Mouse (Mus musculus): ENCODE measurements around the gene Mnd1. TPM values are rescaled to one million over a fixed set of nuclear protein-coding genes. Genes with fewer than 3 reads are reported as not detected.

Gene Mnd1
- total and polyA plus RNA-seq, 2 experiments from 2014 or later, result 6.6 TPM; not detected in 1

DNA sequence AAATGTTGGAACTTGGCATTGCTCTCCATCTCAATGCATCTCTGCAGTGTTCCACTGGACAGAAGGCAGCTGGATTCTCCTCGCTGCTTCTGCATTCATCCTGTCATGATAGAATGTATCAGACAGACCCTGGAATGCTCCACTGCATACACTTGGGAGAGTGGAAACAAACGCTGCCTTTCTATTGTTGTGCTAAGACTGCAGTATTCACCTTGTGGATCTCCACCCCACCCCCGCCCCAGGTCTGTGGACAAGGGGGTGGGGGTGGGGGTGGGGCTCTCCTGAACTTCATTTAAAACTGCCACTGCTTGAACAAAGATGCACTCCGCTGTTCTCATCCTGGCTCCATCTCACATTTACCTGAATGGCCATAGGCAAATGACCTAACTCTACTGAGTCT, 38.3 kb upstream of the Mnd1 start:
- DNase-seq (ENCODE audit: low spot score), result no peak
- Histone ChIP-seq H3K9me3 (replicated peaks; ENCODE audit: control insufficient read depth, low read length) (no peaks in the 10 kb centered on the region), H3K27ac (ENCODE audit: low read depth) (no peak overlapping the region), H3K4me1 (ENCODE audit: control insufficient read depth, insufficient read depth) (no peaks in the 10 kb centered on the region), H3K4me3 (ENCODE audit: low read depth, low read length) (no peak overlapping the region), H3K27me3 (ENCODE audit: control insufficient read depth, insufficient read depth, low read length) (no peaks in the 10 kb centered on the region), H3K36me3 (replicated peaks; ENCODE audit: control insufficient read depth, insufficient read depth, low read length) (no peaks in the 10 kb centered on the region), H3K9ac (replicated peaks; ENCODE audit: low read depth, low read length) (no peak overlapping the region), H3K4me2 (ENCODE audit: low read depth, low read length) (no peak overlapping the region)
- no peak for ATAC-seq (ENCODE audit: insufficient read depth, low read depth)
- no peak for TF ChIP-seq EP300 (IDR thresholded peaks at IDR 0.05; ENCODE audit: low read depth)
- TF ChIP-seq CTCF (IDR thresholded peaks at IDR 0.05; ENCODE audit: low read depth), result no peak
- 65% methylated on average over 4 of the region's 4 CpGs for WGBS

DNA sequence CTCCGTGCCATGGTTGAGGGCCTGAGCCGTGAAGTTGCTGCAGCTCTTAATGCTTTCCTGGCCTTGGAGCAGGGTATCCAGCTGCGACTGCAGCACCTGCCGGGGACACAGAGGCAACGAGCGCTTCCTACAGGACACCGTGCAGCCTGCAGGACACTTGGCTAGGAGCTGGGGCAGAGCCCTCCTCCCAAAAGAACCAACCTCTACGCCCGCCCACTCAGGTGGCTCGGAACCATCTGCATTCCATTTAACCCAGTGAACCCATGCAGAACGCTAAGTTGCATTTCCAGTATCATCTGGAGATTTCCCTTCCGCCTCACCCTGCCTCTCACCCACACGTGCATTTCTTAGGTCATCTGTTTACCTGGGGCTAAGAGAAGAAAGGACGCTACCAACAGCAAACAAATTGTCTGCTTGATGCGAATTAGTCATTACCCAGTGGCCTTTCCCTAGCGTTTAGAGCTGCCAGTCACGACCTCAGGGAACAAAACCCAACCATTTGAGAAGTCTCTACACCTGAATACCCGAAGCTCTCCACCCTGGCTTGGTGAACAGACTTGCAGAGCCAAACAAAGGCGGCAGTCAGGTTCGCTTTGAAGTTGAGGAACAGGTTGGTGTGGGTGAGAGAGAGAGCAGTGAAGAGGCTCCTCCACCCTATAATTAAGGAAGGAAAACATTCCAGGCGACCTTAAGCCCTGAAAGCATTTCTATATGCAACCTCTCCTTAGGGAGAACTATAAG, 35.7 kb upstream of the Mnd1 start:
- no peaks in the 10 kb centered on the region for H3K36me3 ChIP-seq (replicated peaks; ENCODE audit: control insufficient read depth, insufficient read depth, low read length)
- ATAC-seq (ENCODE audit: insufficient read depth, low read depth), result peak; percentile 71
- peak overlapping the region; percentile 43; the same call in 1 of the 2 replicates for H3K27ac ChIP-seq (ENCODE audit: low read depth)
- peak; percentile 18 for DNase-seq (ENCODE audit: low spot score)
- WGBS, result 43% methylated on average over 21 of the region's 21 CpGs
- no peaks in the 10 kb centered on the region for H3K4me1 ChIP-seq (ENCODE audit: control insufficient read depth, insufficient read depth)
- TF ChIP-seq CTCF (IDR thresholded peaks at IDR 0.05; ENCODE audit: low read depth) (no peak), EP300 (IDR thresholded peaks at IDR 0.05; ENCODE audit: low read depth) (no peak)
- H3K27me3 ChIP-seq (ENCODE audit: control insufficient read depth, insufficient read depth, low read length), result no peaks in the 10 kb centered on the region
- H3K4me3 ChIP-seq (ENCODE audit: low read depth, low read length), result peak overlapping the region; percentile 63
- H3K9ac ChIP-seq (replicated peaks; ENCODE audit: low read depth, low read length), result peak overlapping the region; percentile 55
- H3K4me2 ChIP-seq (ENCODE audit: low read depth, low read length), result peak overlapping the region; percentile 82
- H3K9me3 ChIP-seq (replicated peaks; ENCODE audit: control insufficient read depth, low read length), result no peaks in the 10 kb centered on the region

GRCm38 (mm10) chr3:84190513-84191061, 35.0 kb upstream of the Mnd1 start:
- H3K4me2 ChIP-seq (ENCODE audit: low read depth, low read length), result peak overlapping the region; percentile 82
- no peaks in the 10 kb centered on the region for H3K27me3 ChIP-seq (ENCODE audit: control insufficient read depth, insufficient read depth, low read length)
- no peaks in the 10 kb centered on the region for H3K9me3 ChIP-seq (replicated peaks; ENCODE audit: control insufficient read depth, low read length)
- ATAC-seq (ENCODE audit: insufficient read depth, low read depth) (peak; percentile 50), DNase-seq (ENCODE audit: low spot score) (peak; percentile 48)
- TF ChIP-seq EP300 (IDR thresholded peaks at IDR 0.05; ENCODE audit: low read depth) (no peak), CTCF (IDR thresholded peaks at IDR 0.05; ENCODE audit: low read depth) (no peak)
- no peaks in the 10 kb centered on the region for H3K4me1 ChIP-seq (ENCODE audit: control insufficient read depth, insufficient read depth)
- no peaks in the 10 kb centered on the region for H3K36me3 ChIP-seq (replicated peaks; ENCODE audit: control insufficient read depth, insufficient read depth, low read length)
- 3% methylated on average over 41 of the region's 41 CpGs for WGBS
- peak overlapping the region; percentile 63 for H3K4me3 ChIP-seq (ENCODE audit: low read depth, low read length)
- H3K27ac ChIP-seq (ENCODE audit: low read depth), result peak overlapping the region; percentile 43
- peak overlapping the region; percentile 55 for H3K9ac ChIP-seq (replicated peaks; ENCODE audit: low read depth, low read length)

GRCm38 (mm10) chr3:84189629-84190173, 34.1 kb upstream of the Mnd1 start:
- Histone ChIP-seq H3K9ac (replicated peaks; ENCODE audit: low read depth, low read length) (peak overlapping the region; percentile 55), H3K27me3 (ENCODE audit: control insufficient read depth, insufficient read depth, low read length) (no peaks in the 10 kb centered on the region), H3K4me1 (ENCODE audit: control insufficient read depth, insufficient read depth) (no peaks in the 10 kb centered on the region), H3K36me3 (replicated peaks; ENCODE audit: control insufficient read depth, insufficient read depth, low read length) (no peaks in the 10 kb centered on the region), H3K27ac (ENCODE audit: low read depth) (no peak overlapping the region), H3K9me3 (replicated peaks; ENCODE audit: control insufficient read depth, low read length) (no peaks in the 10 kb centered on the region), H3K4me3 (ENCODE audit: low read depth, low read length) (peak overlapping the region; percentile 63), H3K4me2 (ENCODE audit: low read depth, low read length) (peak overlapping the region; percentile 82)
- no peak for ATAC-seq (ENCODE audit: insufficient read depth, low read depth)
- no peak for DNase-seq (ENCODE audit: low spot score)
- WGBS, result 31% methylated on average over 10 of the region's 10 CpGs
- TF ChIP-seq EP300 (IDR thresholded peaks at IDR 0.05; ENCODE audit: low read depth), result no peak
- TF ChIP-seq CTCF (IDR thresholded peaks at IDR 0.05; ENCODE audit: low read depth), result no peak

- Histone ChIP-seq H3K27me3 (ENCODE audit: control insufficient read depth, insufficient read depth, low read length) (no peaks in the 10 kb centered on the region), H3K4me1 (ENCODE audit: control insufficient read depth, insufficient read depth) (no peaks in the 10 kb centered on the region), H3K9ac (replicated peaks; ENCODE audit: low read depth, low read length) (no peak overlapping the region), H3K4me3 (ENCODE audit: low read depth, low read length) (no peak overlapping the region), H3K27ac (ENCODE audit: low read depth) (no peak overlapping the region), H3K9me3 (replicated peaks; ENCODE audit: control insufficient read depth, low read length) (no peaks in the 10 kb centered on the region), H3K36me3 (replicated peaks; ENCODE audit: control insufficient read depth, insufficient read depth, low read length) (peaks cover 8% of the 10 kb centered on the region; the same call in 1 of the 2 replicates), H3K4me2 (ENCODE audit: low read depth, low read length) (no peak overlapping the region)
- ATAC-seq (ENCODE audit: insufficient read depth, low read depth) (no peak), DNase-seq (ENCODE audit: low spot score) (no peak)
- TF ChIP-seq EP300 (IDR thresholded peaks at IDR 0.05; ENCODE audit: low read depth) (no peak), CTCF (IDR thresholded peaks at IDR 0.05; ENCODE audit: low read depth) (no peak)
- WGBS, result 62% methylated on average over 4 of the region's 4 CpGs
These were observed 26.1 kb upstream of the Mnd1 start for GRCm38 (mm10) chr3:84181717-84182116.
